Mouse (Mus musculus): ENCODE measurements at regions not wholly inside any gene's neighbourhood (a gene's known extent, or its start where the extent isn't known, plus 50 kb on each side); places are given as distances from the start of the nearest gene placed in this dataset.

DNA sequence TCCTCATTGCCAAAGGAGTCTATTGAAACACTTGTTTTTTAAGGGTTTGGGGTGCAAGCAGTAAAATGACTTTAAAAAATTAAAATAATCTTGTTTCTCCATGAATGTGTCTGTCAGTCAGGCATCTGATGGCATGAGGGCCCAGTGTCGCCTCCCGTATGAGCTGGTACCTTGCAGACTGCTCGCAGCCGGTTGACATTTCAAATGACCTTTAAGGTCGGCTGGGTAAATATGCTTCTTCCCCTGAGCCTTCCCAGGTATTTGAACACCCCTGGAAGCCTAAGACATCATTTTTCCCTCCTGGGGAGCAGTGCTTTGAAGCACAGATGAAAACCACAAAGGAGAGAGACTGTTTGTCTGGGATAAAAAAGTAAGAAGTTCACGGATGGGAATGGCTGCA lies 52.2 kb upstream of the Lclat1 start:
- DNase-seq: no peak
- intact Hi-C loops (cut with DNase I): no loop called here
- TF ChIP-seq CTCF (IDR thresholded peaks at IDR 0.05): no peak
- Histone ChIP-seq H3K4me3 (no peak overlapping the region), H3K27ac (no peak overlapping the region)

GRCm38 (mm10) chr17:73056616-73057015 lies 51.2 kb upstream of the Lclat1 start:
- Histone ChIP-seq H3K27ac (no peak overlapping the region), H3K4me3 (no peak overlapping the region)
- DNase-seq: no peak
- TF ChIP-seq CTCF (IDR thresholded peaks at IDR 0.05): no peak
- intact Hi-C loops (cut with DNase I): no loop called here
